Mouse (Mus musculus) adrenal gland, adult (tissue): Measurements from ENCODE around the gene Nup188.
A peak's percentile ranks its signal among the peaks of the same experiment; 100 is the strongest.

Experiments used
- DNase-seq, 2 experiments: peaks; one replicate each; pipeline ENCODE4 v3.0.0; 2022 to 2023; ENCODE audit warnings: low spot score in 1 of 2; ENCODE audit not compliant: inconsistent age in 2 of 2

Nup188 gene

GRCm38 (mm10) chr2:30345971-30346676, 59.9 kb downstream of the Nup188 start:
- DNase-seq = no peak

DNA sequence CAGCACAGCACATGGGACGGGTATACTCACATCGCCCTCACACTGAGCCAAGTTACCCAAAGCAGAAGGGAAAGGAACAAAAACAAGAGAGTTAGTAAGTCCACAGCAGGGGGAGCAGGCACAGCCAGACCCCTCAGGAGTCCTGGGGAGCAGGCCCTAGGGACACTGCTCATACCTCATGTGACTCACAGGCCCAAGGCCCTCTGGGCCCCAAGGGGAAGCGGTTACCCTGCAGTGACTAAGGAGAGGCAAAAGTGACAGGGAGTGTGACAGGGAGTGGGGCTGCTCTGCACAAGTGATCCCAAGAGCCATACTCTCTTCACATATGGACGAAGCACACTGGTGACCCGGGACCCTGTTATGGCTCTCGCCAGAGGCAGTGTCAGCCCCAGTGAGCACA, 63.0 kb downstream of the Nup188 start:
- DNase-seq = peak; percentile 71 to 87

- DNase-seq = peak in 1 of 2 experiments; percentile 64
Measured at GRCm38 (mm10) chr2:30351149-30351548, 65.0 kb downstream of the Nup188 start.

- peak; percentile 13 to 41 for DNase-seq
Measured at GRCm38 (mm10) chr2:30355861-30356260, 69.7 kb downstream of the Nup188 start.

DNA sequence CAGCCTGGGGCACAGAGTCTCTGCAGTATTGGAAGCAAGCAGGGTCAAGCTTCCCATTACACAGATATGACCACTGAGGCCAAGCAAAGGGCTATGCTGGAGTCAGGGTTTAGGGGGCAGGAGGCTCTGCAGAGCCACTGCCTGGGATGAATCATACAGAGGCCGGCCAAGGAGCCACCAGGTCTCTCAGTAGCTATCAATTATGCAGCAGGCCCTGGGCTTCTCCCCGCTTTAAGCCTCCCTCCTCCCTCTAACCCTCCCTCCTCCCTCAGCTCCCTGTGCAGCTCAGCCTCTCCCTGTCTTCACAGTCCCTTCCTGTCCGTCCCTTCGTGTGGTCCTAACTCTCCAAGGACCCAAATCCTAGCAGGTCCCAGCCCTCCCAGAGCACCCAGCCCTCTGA, 70.1 kb downstream of the Nup188 start:
- DNase-seq = peak; percentile 45 to 58

DNA sequence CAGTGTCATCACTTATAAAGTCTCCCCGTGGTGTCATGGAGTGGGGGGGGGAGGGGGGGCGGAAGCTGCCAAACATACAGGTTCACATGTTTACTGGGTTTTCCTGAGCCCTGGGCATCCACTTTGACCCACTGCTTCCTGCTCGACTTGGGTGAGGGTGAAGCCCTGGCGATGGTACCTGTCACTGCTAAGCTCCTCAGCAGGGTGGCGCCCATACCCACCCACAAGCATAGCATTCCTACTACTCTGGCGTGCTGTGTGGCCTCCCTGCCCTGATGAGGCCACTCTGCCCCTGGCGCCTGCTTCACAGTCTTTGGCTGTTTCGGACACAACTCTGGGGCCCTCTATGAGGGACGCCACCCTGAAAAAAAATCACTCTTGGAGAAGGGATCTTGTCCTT, 70.7 kb downstream of the Nup188 start:
- peak; percentile 18 to 35 for DNase-seq

DNA sequence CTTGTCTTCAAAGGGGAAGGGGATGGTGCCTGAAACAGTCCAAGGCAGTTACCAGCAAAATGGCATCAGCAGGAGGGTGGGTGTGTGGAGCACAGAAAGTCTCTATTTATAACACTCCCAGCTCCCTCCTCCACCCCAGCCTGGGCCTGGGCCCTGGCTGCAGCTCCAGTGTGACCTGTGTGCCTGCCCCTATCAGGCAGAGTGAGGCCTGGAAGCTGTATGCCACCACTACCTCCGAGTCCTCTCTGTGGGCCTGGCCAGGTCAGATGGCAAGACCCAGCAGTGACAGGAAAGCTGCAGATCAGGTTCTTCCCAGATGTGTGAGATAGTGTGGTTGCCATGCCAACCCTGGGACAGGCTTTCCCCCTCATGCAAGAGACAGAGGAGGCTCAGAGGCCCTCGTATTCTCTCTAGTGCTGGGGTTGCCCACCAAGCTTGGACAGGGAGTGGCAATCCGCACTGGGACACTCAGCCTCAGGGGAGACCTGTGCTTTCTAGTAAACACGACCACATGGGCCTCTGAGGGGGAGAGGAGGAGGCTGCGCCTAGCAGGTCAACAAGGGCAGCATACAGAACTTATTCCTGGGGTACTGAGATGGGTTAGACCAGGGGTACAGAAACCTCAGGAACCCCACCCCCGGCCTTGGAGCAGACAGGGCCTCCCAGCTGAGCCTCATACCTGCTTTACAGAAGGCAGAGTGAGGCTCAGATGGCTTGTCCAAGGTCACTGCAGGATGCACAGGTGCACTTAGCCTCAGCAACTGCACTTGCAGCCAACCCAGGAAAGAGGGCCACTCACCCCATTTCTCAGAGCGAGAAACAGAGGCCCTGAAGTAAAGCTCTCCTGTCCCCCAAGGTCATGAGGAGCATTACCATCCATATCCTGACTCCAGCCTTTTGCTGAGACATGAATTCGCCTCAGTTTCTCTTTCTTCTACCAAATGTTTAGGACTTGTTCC, 71.6 kb downstream of the Nup188 start:
- DNase-seq = peak; percentile 33 to 60

DNA sequence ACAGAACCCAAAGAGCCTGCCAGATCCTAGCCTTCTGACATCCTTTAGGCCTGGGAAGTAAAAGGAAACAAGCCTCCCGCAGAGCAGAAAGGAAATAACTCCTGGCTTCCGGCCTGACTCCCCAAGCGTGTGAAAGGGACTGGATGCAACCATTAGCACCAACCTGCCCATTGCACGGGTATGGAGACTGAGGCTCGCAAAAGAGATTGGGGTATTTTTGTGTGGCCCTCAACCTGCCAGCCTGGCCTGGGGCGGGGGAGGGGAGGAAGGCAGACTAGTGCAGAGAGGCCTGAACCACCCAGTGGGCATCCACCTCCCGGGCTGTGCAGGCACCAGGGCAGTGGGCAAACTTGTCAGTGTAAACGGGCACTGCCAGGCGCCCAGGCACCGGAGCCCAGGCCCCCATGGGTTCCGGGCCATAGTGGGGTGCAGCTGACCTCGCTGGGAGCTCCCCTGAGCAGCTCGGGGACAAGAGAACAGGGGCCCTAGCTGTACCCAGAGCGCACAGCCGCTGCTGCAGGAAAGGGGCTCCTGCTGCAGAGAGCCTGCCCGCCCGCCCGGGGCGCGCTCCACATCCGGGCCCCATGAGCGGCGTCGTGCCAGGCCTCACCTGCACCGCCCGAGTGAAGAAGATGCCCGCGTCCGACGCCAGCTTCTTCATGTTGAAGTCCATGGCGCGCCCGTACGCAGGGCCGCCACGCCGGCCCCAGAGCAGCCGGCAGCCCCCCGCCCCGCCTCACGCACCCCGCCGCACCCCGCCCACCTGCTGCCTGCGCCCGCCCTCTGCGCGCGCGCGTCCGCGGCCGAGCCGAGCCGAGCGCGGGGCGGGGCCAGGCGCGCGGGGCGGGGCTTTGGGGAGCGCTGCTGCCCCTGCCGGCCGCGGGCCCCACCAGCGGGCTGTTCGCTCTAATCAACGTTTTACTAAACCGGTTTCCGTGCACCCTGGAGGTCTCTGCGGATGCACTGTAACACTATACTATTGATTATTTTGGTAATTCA, 72.6 kb downstream of the Nup188 start, which contains the start of gene Sh3glb2:
TSS of gene Sh3glb2 (minus strand) at position 805 of the 999 bp plus-strand sequence.
- peak; percentile 87 to 93 for DNase-seq

DNA sequence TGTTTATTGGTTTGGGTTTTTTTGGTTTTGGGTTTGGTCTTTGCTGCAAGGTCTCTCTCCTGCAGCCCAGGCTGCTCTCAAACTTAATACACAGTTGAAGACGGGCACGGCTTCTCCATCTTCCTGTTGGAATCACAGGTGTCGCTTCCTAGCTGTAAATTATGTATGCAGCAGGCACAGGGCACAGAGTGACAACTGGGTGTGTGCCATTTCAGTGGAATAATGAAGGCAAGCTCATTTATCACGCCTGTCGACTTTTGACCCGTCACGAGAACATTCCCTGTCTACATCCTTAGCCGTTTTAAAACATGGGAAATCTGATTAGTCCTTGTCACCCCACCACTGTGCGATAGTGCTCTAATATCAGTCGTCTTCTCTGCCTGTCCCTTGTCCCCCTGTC, 74.4 kb downstream of the Nup188 start:
- DNase-seq = no peak

- no peak for DNase-seq
Measured at GRCm38 (mm10) chr2:30362865-30363264, 76.7 kb downstream of the Nup188 start.

- peak; percentile 99 to 100 for DNase-seq
Measured at GRCm38 (mm10) chr2:30363773-30364650, 77.8 kb downstream of the Nup188 start, which contains the start of gene Miga2. Miga2 (plus strand) TSS chr2:30364233.

GRCm38 (mm10) chr2:30365281-30366069, 79.3 kb downstream of the Nup188 start:
- peak; percentile 41 to 75 for DNase-seq

DNA sequence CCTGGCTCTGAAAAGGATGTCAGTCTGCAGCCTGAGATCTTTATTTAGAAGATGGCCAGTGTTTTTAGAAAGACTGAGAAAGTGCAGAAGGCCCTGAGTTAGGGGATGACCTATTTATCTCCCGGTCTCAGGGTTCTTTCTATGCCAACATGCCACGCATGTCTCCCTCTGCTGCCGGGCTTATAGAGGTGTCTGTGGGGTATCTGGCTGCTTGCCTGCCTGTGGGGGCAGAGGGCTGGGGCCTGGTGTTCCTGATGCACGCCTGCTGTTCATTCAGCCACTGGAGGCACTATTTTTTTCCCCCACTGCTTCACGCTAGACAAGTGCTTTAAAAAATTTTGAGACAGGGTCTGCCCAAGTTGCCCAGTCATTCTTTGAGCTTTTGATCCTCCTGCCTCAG, 80.0 kb downstream of the Nup188 start:
- no peak for DNase-seq

- no peak for DNase-seq
Measured at GRCm38 (mm10) chr2:30371544-30371943, 85.3 kb downstream of the Nup188 start.

GRCm38 (mm10) chr2:30372726-30373125, 86.5 kb downstream of the Nup188 start:
- DNase-seq = no peak

DNA sequence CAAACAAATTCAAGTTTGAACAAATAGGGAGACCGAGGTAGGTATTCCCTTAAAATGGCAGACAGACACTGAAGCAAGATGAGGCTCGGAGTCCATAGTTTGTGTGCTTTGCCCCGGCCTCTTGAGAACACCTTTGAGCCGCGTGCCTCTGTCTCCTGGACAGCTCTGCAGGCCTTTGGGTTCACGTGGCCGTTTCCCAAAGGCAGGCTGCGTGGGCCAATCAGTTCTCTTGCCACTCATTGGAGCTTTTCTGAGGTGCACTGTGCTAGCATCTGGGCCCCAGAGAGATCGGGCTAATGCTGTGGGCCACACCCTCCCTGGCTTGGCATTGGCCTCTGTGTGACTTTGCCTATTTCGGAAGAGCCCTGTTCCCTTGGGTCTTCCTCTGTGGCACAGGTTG, 89.7 kb downstream of the Nup188 start:
- peak in 1 of 2 experiments; percentile 40 for DNase-seq

DNA sequence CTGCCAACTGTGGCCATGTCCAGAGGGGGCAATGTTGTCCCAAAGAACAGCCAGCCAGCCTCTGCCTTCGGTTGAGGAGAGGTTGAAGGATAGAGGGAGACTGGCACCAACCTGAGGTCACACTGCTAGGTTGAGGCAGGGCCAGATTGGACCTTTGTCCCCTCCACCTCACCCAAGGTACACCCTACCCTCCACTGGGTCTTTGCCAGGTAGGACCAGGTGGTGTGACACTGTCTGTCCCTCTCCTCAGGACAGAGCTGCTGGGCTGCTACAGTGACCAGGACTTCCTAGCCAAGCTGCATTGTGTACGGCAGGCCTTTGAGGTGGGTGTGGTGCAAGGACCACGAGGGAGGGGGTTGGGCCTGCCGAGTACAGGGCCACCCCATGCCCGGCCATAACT, 91.5 kb downstream of the Nup188 start:
- no peak for DNase-seq

DNA sequence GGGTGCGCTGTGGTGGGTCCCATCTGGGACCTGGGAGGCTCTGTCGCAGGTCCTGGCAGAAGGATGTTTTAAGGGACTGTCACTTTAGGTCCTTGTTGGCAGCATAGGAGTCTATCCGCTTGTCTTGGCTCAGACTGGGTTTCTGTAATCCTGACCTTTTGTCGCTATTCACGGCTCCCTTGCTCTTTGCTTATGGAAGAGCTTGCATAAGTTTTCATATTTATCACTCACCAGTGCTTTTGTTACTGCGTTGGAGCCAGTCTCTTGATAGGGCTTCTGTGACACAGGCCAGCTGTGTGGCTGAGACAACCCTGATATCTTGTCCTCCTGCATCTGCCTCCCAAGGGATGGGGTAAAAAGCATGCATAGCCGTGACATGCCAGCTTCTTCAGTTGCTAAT, 93.1 kb downstream of the Nup188 start:
- peak in 1 of 2 experiments; percentile 49 for DNase-seq
